Mouse (Mus musculus): ENCODE results near the gene Lyz1.
"Not testable (repeated sequence)": the region's sequence is repeated elsewhere in the genome, so short reads cannot be mapped to it uniquely, and the experiment has no call there.

The Lyz1 gene
- long read RNA-seq, experiment 1, partial matches to known transcripts = 0 of 3 reads
- long read RNA-seq, experiment 1, other reads (novel, unspliced or antisense) = 0 of 3 reads
- long read RNA-seq, experiment 2, partial matches to known transcripts = 0 of 1 reads
- long read RNA-seq, experiment 2, other reads (novel, unspliced or antisense) = 0 of 1 reads

DNA sequence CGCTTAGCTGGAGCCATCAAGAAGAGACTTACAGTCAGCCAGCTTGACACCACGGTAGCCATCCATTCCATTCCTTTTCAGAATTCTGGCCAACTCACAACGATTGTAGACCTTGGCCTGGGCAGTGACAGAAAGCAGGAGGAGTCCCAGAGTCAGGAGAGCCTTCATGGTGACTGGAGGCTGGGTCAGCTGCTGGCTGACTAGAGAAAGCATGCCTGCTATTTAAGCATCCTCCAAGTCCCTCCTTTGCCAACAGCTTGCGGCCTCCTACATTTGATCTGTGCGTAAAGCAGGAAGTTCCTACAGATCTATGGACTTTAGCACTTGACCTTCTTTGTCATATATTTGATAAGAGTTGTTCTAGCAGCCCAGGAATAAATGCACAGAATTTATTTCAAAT, at the start of gene Lyz1:
Gene Lyz1 (minus strand): TSS at position 198 of the 400 bp plus-strand sequence.
- intact Hi-C loops (cut with DNase I) = no loop called here

DNA sequence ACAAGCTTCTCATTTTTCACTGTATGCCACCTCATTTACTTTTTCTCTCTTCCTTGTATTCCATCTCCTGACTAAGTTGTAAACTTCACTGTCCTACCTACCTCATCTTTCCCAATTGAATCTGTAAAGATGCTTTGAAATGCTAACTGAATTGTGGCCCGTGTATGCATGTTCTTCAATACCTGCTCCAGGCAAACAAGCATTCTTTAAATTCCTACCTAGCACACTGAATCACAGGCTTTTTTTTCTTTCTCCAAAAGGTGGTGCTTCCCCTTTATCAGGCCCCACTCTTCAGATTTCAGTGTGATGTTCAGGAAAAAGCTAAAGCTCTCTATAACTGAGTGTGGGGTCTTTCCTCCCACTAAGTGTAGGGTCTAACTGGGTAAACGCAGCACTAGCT, 49.7 kb upstream of the Lyz1 start:
- intact Hi-C loops (cut with DNase I) = no loop called here

DNA sequence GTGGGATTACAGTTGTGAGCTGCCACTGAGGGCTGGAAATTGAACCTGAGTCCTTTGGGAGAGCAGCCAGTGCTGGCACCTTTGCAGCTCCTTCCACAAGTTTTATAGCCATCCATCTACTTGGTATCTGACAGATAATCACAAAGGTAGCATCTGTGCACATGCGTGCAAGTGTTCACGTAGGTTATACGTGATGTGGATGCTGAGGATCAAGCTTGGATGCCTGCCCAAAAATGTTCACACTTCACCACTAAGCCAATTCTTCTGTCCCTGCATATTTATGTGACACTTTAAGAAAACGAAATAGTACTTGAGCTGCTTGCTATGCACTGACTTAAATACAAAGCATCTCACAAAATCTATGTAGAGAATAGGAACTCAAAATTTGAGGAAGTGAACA, 48.4 kb upstream of the Lyz1 start:
- intact Hi-C loops (cut with DNase I) = no loop called here

DNA sequence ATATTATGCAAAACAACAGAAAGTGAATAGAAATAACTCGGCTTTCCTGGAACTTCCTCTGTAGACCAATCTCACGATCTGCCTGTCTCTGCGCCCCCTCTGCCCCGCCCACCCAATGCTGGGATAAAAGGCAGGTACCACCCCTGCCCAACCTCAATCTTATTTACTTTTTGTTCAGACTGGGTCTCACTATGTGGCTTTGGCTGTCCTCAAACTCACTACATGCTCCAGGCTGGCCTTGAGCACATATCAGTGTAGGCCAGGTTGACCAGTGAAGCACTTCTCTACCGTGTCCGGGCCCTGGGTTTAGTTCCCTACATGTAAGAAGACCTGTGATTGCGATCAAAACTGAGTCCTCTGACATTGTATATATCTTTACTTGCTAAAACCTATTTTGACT, 46.6 kb upstream of the Lyz1 start:
- intact Hi-C loops (cut with DNase I) = no loop called here

DNA sequence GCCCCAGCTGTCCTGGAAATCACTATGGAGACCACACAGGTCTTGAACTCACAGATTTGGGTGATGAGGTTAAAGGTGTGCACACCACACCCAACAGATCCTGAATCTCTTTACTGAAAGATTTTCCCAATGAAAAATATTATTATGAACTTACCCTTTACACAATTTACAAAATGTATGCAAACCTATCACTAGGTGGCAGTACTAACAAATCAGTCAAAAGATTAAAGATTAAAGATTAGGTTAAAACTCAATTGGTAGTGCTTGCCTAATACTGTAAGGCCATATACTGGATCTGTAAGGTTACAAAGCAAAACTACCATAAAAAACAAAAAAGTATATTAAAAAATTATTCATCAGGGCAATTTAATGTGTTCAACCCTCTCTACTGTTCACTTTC, 45.3 kb upstream of the Lyz1 start:
- intact Hi-C loops (cut with DNase I) = no loop called here

DNA sequence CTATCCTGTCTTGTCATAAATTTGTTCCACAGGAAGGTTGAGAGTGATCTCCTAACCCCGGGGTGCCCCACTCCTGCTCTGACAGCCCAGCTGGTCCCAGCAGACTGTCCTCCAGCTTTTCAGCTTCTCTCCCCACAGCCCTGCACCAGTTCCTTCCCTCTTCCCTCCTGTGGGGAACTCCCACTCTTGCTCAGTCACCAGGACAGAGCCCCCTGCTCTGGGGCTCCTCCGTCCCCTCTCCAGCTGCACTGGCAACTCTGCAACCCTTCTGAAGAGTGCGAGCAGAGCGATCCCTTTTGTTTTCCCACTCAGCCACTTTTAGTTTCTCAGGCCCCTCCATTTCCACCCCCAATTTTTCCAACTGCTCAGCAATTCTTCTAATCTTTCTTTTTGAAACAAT, 43.0 kb upstream of the Lyz1 start:
- intact Hi-C loops (cut with DNase I) = no loop called here

DNA sequence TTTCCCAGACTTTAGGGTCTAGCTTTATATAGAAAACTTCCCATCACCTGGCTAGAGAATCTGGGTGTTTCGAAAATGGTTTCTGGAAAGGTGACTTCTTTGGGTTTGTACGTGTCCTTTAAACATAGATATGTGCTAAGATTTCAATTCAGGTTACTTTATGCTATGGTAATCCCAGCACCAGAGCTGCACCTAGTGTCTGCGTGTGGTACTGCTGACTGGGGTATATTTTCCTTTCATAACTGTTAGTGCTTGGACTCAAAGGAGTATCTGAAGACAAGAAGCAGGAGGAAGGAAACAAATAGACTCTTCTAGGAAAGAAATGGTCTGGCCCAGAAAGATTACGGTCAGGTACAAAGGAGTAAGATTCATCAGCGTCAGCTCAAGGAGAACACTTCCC, 37.9 kb upstream of the Lyz1 start:
- intact Hi-C loops (cut with DNase I) = no loop called here

DNA sequence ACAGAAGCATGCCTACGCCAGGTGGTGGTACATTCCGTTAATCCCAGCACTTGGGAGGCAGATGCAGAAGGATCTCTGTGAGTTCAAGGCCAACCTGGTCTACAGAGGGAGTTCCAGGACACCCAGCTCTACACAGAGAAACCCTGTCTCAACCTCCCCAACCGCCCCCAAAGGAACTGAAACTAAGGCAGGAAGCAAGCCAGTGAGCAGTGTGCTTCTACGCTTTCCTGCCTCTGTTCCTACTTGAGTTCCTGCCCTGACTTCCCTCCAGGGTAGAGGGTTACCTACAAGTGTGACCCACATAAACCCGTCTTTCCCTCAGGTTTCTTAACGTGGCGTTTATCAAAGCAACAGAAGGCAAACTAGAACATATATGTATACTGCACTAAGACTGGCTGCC, 31.1 kb upstream of the Lyz1 start:
- intact Hi-C loops (cut with DNase I) = no loop called here

DNA sequence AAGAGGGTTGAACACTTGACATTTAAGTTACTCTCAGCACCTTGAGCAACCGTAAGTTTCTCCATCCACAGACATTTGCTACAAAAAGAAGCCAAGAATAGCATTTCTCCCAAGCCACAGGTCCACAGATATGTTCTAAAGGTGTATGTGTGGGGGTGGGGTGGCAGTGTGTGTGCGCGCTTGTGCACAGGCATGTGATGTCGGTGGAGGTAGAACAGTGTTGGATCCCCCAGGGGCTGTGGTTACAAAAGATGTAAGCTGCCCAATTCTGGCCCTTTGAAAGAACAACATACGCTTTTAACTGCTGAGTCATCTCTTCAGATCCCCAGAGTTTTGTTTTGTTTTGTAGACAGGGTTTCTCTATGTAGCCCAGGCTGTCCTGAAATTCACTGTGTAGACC, 30.0 kb upstream of the Lyz1 start:
- intact Hi-C loops (cut with DNase I) = no loop called here

DNA sequence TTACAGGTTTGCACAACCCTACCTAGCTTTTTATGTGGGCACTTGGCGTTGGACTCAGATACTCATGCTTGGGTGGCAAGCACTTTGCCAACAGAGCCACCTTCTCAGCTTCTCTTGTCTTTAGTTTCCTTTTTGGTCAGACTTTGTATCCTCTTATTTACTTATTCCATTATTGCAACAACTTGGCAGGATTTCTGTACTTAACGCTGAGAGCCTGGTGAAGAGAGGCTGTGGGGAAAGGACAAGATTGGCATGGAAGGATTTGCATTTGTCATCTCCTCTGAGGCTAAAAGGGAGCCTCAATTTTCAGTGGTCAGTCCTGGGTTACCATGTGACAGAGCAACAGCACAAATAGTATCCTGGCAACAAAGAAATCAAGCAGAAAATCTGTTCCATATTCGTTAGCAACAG, 27.9 kb upstream of the Lyz1 start:
- intact Hi-C loops (cut with DNase I) = no loop called here

DNA sequence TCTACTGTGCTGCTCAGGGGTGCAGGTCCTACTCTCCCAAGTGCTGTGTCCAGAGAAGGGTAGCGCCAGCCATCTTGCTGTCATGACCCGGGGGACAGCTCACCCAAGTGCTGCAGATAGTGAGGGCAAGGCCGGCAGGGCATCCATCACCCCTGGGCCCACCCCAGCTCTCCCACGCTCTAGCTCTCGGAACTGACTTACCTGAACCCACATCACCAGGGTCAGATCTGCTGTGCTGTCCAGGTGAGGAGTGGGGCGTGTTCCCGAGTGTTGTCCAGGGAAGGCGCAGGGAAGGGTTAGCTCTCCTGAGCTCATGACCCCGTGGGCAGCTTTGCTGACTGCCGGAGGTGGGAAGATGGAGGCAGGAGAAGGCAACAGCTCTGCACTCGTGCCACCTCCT, 23.7 kb upstream of the Lyz1 start:
- intact Hi-C loops (cut with DNase I) = no loop called here

DNA sequence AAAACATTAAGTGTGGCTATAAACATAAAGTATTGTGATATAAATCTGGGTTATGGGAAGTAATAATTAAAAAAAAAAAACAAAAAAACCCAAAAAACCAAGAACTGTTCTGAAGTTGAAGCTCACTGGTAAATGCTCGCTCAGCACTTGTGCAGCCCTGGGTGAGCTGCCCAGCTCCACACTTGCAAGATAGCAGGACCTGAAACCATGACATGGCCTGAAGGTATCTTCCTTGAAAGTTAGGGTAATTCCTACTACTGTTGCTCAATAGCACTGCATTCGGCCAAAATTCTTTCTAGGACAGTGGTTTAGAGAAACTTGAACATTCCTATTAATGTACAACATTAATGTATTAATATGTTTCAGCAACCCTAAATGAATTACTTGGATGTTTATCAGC, 20.5 kb upstream of the Lyz1 start:
- intact Hi-C loops (cut with DNase I) = no loop called here

DNA sequence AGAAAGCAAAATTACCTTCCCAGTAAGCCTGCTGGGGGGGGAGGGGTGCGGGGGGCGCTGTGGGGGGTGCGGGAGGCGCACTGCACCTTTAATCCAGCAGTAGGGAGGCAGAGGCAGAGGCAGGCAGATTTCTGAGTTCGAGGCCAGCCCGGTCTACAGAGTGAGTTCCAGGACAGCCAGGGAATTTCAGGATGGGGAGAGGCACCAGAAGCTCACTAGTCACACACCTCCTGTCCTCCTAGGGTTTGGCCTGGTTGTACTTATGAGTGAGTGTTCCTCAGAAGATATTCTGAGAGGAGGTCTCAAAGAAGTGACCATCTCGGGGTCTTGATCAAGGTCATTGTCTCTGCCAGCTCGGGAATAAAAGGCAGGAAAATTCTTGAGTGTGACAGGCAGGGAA, 19.5 kb upstream of the Lyz1 start:
- intact Hi-C loops (cut with DNase I) = no loop called here

DNA sequence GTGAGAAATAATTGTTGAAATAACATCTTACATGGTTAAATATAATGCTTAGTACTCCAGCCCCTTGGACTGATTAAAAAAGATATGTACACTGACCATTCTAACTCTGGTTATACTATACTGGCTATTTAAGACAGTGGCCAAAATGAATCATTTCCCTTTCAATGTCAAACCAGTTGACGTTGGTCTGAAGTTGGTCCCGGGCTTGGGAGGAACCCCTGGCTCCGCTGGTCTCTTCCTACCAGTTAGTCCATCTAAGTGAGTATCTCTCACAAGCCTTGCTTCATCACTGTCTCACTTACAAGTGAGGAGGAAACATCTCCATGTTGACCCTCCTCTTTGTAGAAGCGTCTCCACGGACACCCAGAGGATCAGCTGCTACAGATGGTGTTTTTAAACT, 11.7 kb upstream of the Lyz1 start:
- intact Hi-C loops (cut with DNase I) = no loop called here

DNA sequence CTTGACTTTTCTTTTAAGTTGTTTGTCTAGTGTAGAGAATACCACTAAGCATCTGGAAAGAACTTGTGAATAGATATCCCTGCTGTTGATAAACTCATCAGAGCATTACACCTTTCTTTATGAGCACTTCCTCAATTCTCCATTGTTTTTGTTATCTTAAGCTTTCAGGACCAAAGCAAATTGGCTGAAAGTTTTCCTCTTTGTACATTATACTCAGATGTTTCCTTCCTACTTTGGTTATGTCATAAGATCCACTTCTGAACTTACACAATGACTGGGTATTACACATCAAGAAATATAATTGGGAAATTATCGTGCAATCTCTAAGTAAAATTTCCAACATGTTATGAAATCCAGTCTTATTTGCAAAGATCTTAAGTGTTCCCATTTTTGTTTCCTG, 9.0 kb upstream of the Lyz1 start:
- intact Hi-C loops (cut with DNase I) = no loop called here

DNA sequence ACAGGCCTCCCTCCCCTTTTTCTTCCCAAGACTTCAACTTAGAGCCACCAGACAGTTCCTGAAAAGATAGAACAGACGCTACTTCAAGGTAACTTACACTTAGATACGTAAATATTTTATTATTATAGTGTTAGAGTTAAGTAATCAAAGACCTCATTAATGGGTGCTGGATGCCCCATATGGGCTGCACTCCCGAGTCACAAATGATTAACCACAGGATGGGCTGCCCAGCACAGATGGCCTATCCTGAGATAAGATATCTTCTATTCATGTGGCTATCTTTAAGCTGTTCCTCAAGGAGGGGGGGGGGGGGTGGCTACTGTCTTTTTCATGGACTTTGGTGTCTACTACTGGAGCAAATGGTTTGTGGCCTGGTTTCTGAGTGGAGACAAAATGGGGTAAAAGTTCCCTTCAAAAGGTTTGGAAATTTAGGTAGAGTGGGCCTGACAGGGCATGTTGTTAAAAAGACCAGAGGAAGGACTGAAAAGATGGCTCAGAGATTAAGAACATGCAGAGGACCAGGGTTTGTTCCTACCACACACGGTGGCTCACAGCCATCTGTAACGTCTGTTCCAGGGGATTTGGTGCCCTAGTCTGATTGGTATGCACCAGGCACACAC, 7.3 kb upstream of the Lyz1 start:
- intact Hi-C loops (cut with DNase I) = no loop called here

DNA sequence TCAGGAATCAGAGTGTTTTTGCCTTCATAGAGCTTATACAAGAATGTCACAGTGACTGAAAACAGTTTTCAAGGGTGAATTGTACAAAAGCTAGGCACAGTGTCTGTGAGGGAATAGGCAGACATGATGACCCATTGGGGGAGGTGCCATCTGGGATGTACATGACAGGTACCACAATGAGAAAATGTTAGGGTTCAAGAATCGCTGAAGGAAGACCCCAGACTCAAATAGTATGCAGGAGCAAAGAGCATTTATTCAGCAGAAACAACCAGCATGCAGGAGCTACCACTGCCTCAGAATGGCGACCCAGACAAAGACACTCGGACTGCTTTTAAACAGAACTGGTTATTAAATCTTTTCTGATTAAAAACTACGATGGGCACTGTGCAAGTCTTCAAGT, 6.4 kb upstream of the Lyz1 start:
- intact Hi-C loops (cut with DNase I) = no loop called here

DNA sequence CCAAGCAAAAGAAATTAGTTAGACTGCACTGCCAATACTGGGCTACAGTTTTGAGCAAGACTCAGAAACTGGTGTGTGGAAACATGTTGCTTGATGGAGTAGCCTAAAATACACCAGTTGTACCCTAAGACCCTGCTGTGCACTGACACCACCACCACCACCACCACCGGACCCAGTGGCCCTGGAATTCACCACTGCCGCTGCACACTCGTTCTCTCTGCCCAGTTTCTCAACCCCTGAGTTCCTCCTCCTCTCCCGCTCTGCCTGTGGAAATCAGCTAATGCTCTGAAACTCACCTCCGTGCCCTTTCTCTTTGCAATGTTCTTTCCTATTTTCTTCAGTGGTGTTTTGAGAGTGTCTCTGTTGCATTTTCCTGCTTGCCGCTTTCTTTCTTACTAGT, 5.7 kb upstream of the Lyz1 start:
- intact Hi-C loops (cut with DNase I) = no loop called here

DNA sequence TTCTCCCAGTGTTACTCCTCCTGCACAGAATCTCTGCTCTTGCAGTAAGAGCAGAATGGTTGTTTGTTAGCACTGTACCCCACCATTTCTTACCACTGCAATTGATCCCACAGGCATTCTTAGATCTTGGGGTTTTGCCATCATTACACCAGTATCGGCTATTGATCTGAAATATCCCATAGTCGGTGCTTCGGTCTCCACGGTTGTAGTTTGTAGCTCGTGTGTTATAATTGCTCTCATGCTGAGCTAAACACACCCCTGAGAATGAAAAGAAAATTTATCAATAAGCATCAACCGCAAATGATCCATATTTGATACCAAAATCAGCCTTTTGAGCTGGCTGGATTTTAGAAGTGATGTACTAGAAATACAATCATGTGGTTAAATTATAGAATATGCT, 1.7 kb downstream of the Lyz1 start:
- intact Hi-C loops (cut with DNase I) = not testable (repeated sequence)

DNA sequence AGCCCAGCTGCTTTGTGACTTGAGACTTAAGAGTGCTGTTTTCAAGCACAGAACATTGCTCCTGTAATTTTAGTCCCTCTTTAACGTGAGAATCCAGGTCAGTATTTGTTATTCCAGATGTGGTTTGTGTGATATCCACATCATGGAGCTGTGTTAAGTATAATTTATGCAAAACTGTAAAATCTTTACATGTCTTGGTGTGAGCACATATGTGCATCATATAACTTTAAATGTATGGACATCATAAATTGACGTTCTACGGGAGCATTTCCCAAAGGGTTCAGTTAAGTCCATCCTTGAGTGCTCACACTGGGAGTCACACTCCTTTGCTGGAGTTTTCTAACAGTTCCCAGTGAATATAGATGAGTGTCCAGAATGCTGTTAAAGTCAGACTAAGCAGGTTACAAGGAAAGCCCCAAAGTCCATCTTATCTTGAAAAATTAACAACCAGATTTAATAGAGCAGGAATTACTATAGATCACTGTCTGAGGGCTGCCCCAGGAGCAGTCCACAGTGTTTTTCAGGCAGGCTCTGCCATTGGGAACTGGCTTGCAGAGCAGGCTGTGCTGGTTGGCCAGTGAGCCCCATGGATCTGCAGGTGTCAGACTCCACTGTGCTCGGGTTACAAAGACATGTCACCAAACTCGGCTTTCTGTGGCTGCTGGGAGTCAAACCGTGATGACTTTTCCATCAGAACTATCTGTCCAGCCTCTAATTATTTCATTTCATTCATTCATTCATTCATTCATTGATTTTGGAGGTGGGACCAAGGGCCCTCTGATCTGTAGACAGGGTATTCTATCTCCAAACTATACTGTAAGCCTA, 2.4 kb downstream of the Lyz1 start:
- intact Hi-C loops (cut with DNase I) = no loop called here

DNA sequence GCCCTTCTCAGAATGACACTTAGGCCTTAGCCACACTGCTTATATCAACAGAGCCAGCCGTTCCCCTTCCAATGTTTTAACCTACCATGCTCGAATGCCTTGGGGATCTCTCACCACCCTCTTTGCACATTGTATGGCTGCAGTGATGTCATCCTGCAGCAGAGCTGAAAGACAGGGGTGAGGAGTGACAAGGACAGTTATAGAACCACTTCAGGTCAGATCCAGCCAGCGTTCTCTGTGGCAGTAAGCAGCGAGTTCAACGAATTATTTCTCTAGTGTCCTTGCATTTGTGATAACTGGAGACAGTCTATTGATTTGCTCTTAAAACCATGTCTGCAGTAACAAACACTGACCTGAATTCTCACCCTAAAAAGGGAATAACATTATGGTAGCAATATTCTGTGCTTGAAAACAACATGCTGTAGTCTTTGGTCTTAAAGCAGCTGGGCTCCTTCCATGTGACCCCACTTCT, 3.6 kb downstream of the Lyz1 start:
- intact Hi-C loops (cut with DNase I) = not testable (repeated sequence)

DNA sequence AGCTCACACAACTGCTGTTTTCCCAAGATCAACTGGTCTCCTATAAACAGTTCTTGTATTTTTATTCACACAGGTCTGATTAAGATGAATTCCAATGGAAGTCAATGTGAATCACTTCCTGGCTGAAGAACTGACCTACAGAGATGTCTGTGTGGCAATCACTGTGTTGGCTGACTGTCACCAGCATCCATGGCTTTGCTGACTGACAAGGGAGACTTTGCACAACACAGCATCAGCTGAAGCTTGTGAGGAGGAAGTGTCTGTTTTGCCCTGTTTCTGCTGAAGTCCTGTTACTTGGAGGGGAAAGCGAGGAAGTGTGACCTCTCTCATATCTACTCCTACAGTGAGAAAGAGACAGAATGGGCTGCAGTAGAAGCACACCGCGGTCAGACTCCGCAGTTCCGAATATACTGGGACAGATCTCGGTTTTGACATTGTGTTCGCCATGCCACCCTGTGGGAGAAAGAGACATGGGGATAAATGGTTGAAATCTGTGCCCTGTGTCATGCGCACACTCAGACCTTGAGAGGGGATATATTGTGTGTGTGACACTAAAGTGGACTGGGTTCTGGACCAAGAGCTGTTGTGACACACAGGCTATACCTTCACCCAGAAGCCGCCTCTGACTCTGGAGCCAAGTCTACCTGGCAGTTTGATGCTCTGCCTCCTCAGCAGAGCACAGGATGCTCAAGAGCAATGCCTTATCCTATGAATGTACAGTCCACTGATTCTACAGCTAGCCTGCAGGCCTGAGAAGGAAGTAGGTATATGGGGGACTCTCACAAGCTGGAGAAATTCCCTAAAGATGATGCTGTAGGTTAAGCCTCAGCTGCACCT, 4.3 kb downstream of the Lyz1 start:
- intact Hi-C loops (cut with DNase I) = no loop called here
